Mouse (Mus musculus): ENCODE measurements around the gene Arih1. TPM values are rescaled to one million over a fixed set of nuclear protein-coding genes. Genes with fewer than 3 reads are reported as not detected.

The Arih1 gene
- total RNA-seq, 1 experiment: 75.5 TPM

GRCm38 (mm10) chr9:59469446-59469845 lies 17.0 kb downstream of the Arih1 start:
- H3K27ac ChIP-seq (ENCODE audit: insufficient read depth, low read depth, low read length, poor library complexity, severe bottlenecking): no peak overlapping the region
- no peak overlapping the region for H3K4me3 ChIP-seq (ENCODE audit: insufficient read depth in 1 of 2, low read depth in 1 of 2, low read length in 2 of 2, poor library complexity in 1 of 2, severe bottlenecking in 1 of 2)
- H3K4me1 ChIP-seq (ENCODE audit: control insufficient read depth in 2 of 2, insufficient read depth in 2 of 2, low read length in 2 of 2, poor library complexity in 1 of 2): peaks cover 2 to 3% of the 10 kb centered on the region in 2 experiments; a peak in 2 of 4 replicates
- no peak for DNase-seq (ENCODE audit: low read depth, low spot score)
- in situ Hi-C loops (cut with MboI; ENCODE audit: low sequenced_read_pairs in 2 of 2, unreplicated experiment in 2 of 2): no loop called here
- TF ChIP-seq HCFC1 (IDR thresholded peaks at IDR 0.05; ENCODE audit: borderline replicate concordance, insufficient read depth, low read length): no peak
- TF ChIP-seq CHD2 (IDR thresholded peaks at IDR 0.05; ENCODE audit: low read depth, low read length): no peak
- no peak for TF ChIP-seq ZC3H11A (IDR thresholded peaks at IDR 0.05; ENCODE audit: borderline replicate concordance, low read depth, low read length)
- TF ChIP-seq ZNF384 (IDR thresholded peaks at IDR 0.05; ENCODE audit: low read depth, low read length): no peak
- TF ChIP-seq MAFK (IDR thresholded peaks at IDR 0.05; ENCODE audit: insufficient read depth, low read depth, low read length): no peak
- no peak overlapping the region for H3K9ac ChIP-seq (ENCODE audit: insufficient read depth, low read depth, low read length, poor library complexity, severe bottlenecking)
- H3K36me3 ChIP-seq (ENCODE audit: control insufficient read depth, insufficient read depth, low read length, poor library complexity, severe bottlenecking): peaks cover 2% of the 10 kb centered on the region; the same call in 1 of the 2 replicates
- H3K9me3 ChIP-seq (ENCODE audit: control insufficient read depth, insufficient read depth, low read depth, low read length): no peaks in the 10 kb centered on the region

GRCm38 (mm10) chr9:59464293-59464692 lies 22.1 kb downstream of the Arih1 start:
- no peak for DNase-seq (ENCODE audit: low read depth, low spot score)
- H3K36me3 ChIP-seq (ENCODE audit: control insufficient read depth, insufficient read depth, low read length, poor library complexity, severe bottlenecking): no peaks in the 10 kb centered on the region
- no peak overlapping the region for H3K27ac ChIP-seq (ENCODE audit: insufficient read depth, low read depth, low read length, poor library complexity, severe bottlenecking)
- no peak overlapping the region for H3K9ac ChIP-seq (ENCODE audit: insufficient read depth, low read depth, low read length, poor library complexity, severe bottlenecking)
- no peak overlapping the region for H3K4me3 ChIP-seq (ENCODE audit: insufficient read depth in 1 of 2, low read depth in 1 of 2, low read length in 2 of 2, poor library complexity in 1 of 2, severe bottlenecking in 1 of 2)
- in situ Hi-C loops (cut with MboI; ENCODE audit: low sequenced_read_pairs in 2 of 2, unreplicated experiment in 2 of 2): no loop called here
- no peaks in the 10 kb centered on the region for H3K9me3 ChIP-seq (ENCODE audit: control insufficient read depth, insufficient read depth, low read depth, low read length)
- TF ChIP-seq MAFK (IDR thresholded peaks at IDR 0.05; ENCODE audit: insufficient read depth, low read depth, low read length) (no peak), HCFC1 (IDR thresholded peaks at IDR 0.05; ENCODE audit: borderline replicate concordance, insufficient read depth, low read length) (no peak), ZNF384 (IDR thresholded peaks at IDR 0.05; ENCODE audit: low read depth, low read length) (no peak), ZC3H11A (IDR thresholded peaks at IDR 0.05; ENCODE audit: borderline replicate concordance, low read depth, low read length) (no peak), CHD2 (IDR thresholded peaks at IDR 0.05; ENCODE audit: low read depth, low read length) (no peak)
- peaks cover 0 to 2% of the 10 kb centered on the region in 2 experiments; a peak in 1 of 4 replicates for H3K4me1 ChIP-seq (ENCODE audit: control insufficient read depth in 2 of 2, insufficient read depth in 2 of 2, low read length in 2 of 2, poor library complexity in 1 of 2)

GRCm38 (mm10) chr9:59458997-59459510 lies 27.4 kb downstream of the Arih1 start:
- Histone ChIP-seq H3K9me3 (ENCODE audit: control insufficient read depth, insufficient read depth, low read depth, low read length) (no peaks in the 10 kb centered on the region), H3K9ac (ENCODE audit: insufficient read depth, low read depth, low read length, poor library complexity, severe bottlenecking) (no peak overlapping the region), H3K27ac (ENCODE audit: insufficient read depth, low read depth, low read length, poor library complexity, severe bottlenecking) (no peak overlapping the region), H3K4me1 (ENCODE audit: control insufficient read depth in 2 of 2, insufficient read depth in 2 of 2, low read length in 2 of 2, poor library complexity in 1 of 2) (peaks cover 0 to 5% of the 10 kb centered on the region in 2 experiments; a peak in 2 of 4 replicates), H3K4me3 (ENCODE audit: insufficient read depth in 1 of 2, low read depth in 1 of 2, low read length in 2 of 2, poor library complexity in 1 of 2, severe bottlenecking in 1 of 2) (no peak overlapping the region), H3K36me3 (ENCODE audit: control insufficient read depth, insufficient read depth, low read length, poor library complexity, severe bottlenecking) (no peaks in the 10 kb centered on the region)
- no peak for TF ChIP-seq ZNF384 (IDR thresholded peaks at IDR 0.05; ENCODE audit: low read depth, low read length)
- TF ChIP-seq ZC3H11A (IDR thresholded peaks at IDR 0.05; ENCODE audit: borderline replicate concordance, low read depth, low read length): no peak
- TF ChIP-seq CHD2 (IDR thresholded peaks at IDR 0.05; ENCODE audit: low read depth, low read length): no peak
- TF ChIP-seq MAFK (IDR thresholded peaks at IDR 0.05; ENCODE audit: insufficient read depth, low read depth, low read length): no peak
- TF ChIP-seq HCFC1 (IDR thresholded peaks at IDR 0.05; ENCODE audit: borderline replicate concordance, insufficient read depth, low read length): no peak
- DNase-seq (ENCODE audit: low read depth, low spot score): no peak
- in situ Hi-C loops (cut with MboI; ENCODE audit: low sequenced_read_pairs in 2 of 2, unreplicated experiment in 2 of 2): no loop called here

- in situ Hi-C loops (cut with MboI; ENCODE audit: low sequenced_read_pairs in 2 of 2, unreplicated experiment in 2 of 2): no loop called here
- Histone ChIP-seq H3K4me3 (ENCODE audit: insufficient read depth in 1 of 2, low read depth in 1 of 2, low read length in 2 of 2, poor library complexity in 1 of 2, severe bottlenecking in 1 of 2) (no peak overlapping the region), H3K36me3 (ENCODE audit: control insufficient read depth, insufficient read depth, low read length, poor library complexity, severe bottlenecking) (no peaks in the 10 kb centered on the region), H3K9me3 (ENCODE audit: control insufficient read depth, insufficient read depth, low read depth, low read length) (no peaks in the 10 kb centered on the region), H3K9ac (ENCODE audit: insufficient read depth, low read depth, low read length, poor library complexity, severe bottlenecking) (no peak overlapping the region), H3K27ac (ENCODE audit: insufficient read depth, low read depth, low read length, poor library complexity, severe bottlenecking) (no peak overlapping the region), H3K4me1 (ENCODE audit: control insufficient read depth in 2 of 2, insufficient read depth in 2 of 2, low read length in 2 of 2, poor library complexity in 1 of 2) (peaks cover 0 to 5% of the 10 kb centered on the region in 2 experiments; a peak in 2 of 4 replicates)
- no peak for DNase-seq (ENCODE audit: low read depth, low spot score)
- TF ChIP-seq ZNF384 (IDR thresholded peaks at IDR 0.05; ENCODE audit: low read depth, low read length): no peak
- TF ChIP-seq HCFC1 (IDR thresholded peaks at IDR 0.05; ENCODE audit: borderline replicate concordance, insufficient read depth, low read length): no peak
- TF ChIP-seq MAFK (IDR thresholded peaks at IDR 0.05; ENCODE audit: insufficient read depth, low read depth, low read length): no peak
- no peak for TF ChIP-seq CHD2 (IDR thresholded peaks at IDR 0.05; ENCODE audit: low read depth, low read length)
- no peak for TF ChIP-seq ZC3H11A (IDR thresholded peaks at IDR 0.05; ENCODE audit: borderline replicate concordance, low read depth, low read length)
Measured at GRCm38 (mm10) chr9:59458416-59458815, 28.0 kb downstream of the Arih1 start.
